Mouse (Mus musculus) heart, embryonic 11.5 days (tissue): ENCODE data around the gene Myo6. TPM values are rescaled to one million over a fixed set of nuclear protein-coding genes. Genes with fewer than 3 reads are reported as not detected.
A peak's percentile ranks its signal among the peaks of the same experiment; 100 is the strongest.

ENCODE experiments used
- ATAC-seq: fragments of 200-750 bp; cut with Nextera tagmentation; replicated peaks from 2 replicates; pipeline ENCODE4 v1.8.0; 2017; ENCODE audit warnings: moderate library complexity; ENCODE audit not compliant: insufficient number of reproducible peaks, low FRiP score, low TSS enrichment
- H3K27ac ChIP-seq: fragments of 300-500 bp; sonication (generic); 2 replicates; pipeline ENCODE4 v1.5.1; 2014; ENCODE audit warnings: mild to moderate bottlenecking, low read depth, low read length
- H3K27me3 ChIP-seq: fragments of 300-500 bp; sonication (generic); 2 replicates; pipeline ENCODE4 v1.6.1; 2014; ENCODE audit warnings: mild to moderate bottlenecking, low read length, mixed read lengths; ENCODE audit not compliant: control insufficient read depth, insufficient read depth
- H3K36me3 ChIP-seq: fragments of 300-500 bp; sonication (generic); 2 replicates; pipeline ENCODE4 v1.6.1; 2014; ENCODE audit warnings: mild to moderate bottlenecking, low read length, moderate library complexity, mixed read lengths; ENCODE audit not compliant: control insufficient read depth, insufficient read depth
- H3K4me1 ChIP-seq: fragments of 300-500 bp; sonication (generic); 2 replicates; pipeline ENCODE4 v1.6.1; 2014; ENCODE audit warnings: low read length; ENCODE audit not compliant: control insufficient read depth, insufficient read depth
- H3K4me2 ChIP-seq: fragments of 300-500 bp; sonication (generic); 2 replicates; pipeline ENCODE4 v1.6.1; 2014; ENCODE audit warnings: mild to moderate bottlenecking, moderate library complexity
- H3K4me3 ChIP-seq: fragments of 300-500 bp; sonication (generic); 2 replicates; pipeline ENCODE4 v1.5.1; 2014; ENCODE audit warnings: low read depth, low read length
- H3K9ac ChIP-seq: fragments of 300-500 bp; sonication (generic); 2 replicates; pipeline ENCODE4 v1.6.1; 2014; ENCODE audit warnings: mild to moderate bottlenecking, low read depth, low read length, moderate library complexity
- H3K9me3 ChIP-seq: fragments of 300-500 bp; sonication (generic); replicated peaks from 2 replicates; pipeline ENCODE4 v1.6.1; 2016; ENCODE audit warnings: low read length; ENCODE audit not compliant: control insufficient read depth
- WGBS: fragments of 180-500 bp; shearing (Covaris S2); extraction: QIAGEN DNeasy Blood & Tissue Kit; methylation state at CpG from one replicate; pipeline ENCODE4 v1.1.7; 2014; ENCODE audit not compliant: insufficient replicate concordance; 5-methylcytosine and 5-hydroxymethylcytosine counted together
- polyA plus RNA-seq: library from polyadenylated mRNA; unstranded; fragments of >200 nt; fragmentation: Nextera tagmentation; extraction: Ambion mirVana; gene quantifications from 2 replicates; pipeline ENCODE4 v1.2.1, GENCODE M21; 2014

The Myo6 gene
- polyA plus RNA-seq, 1 experiment from 2014 or later, result 13.9 TPM

DNA sequence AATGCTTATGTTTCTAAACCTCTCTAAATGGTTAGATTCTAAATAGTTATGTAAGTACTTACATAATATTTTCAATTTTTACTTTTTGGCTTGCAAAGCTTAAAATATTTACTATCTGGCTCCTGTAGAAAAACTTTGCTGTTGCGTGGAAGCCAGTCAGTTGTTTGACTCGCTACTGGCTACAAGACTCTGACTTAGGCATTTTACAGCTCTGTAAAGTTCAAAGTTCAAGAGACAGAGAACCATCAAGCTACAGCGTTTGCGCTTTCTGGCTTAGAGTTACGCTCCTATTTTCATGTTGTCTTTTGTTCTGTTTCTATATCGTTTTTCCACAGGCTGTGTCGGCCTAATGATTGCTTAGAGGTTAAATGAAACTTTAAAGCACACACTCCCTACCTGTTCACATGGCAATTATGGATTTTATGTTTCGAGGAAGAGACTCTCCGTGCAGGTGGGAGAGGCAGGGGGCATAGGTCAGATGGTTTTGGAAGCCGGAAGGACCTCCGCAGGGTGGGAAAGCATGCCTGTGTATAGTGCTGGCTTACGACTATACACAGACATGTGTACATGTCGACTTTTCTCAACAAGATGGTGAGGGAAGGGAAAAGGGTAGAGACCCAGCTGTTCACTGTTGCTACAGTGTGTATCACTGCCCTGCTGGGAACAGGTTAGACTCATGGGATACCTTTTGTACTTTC lies 171.0 kb downstream of the Myo6 start:
- 85% methylated on average over 13 of the region's 13 CpGs for WGBS
- Histone ChIP-seq H3K4me2 (no peak overlapping the region), H3K27ac (no peak overlapping the region), H3K9me3 (no peaks in the 10 kb centered on the region), H3K9ac (no peak overlapping the region), H3K4me1 (no peaks in the 10 kb centered on the region), H3K27me3 (no peaks in the 10 kb centered on the region), H3K4me3 (no peak overlapping the region), H3K36me3 (no peaks in the 10 kb centered on the region)
- ATAC-seq, result no peak

DNA sequence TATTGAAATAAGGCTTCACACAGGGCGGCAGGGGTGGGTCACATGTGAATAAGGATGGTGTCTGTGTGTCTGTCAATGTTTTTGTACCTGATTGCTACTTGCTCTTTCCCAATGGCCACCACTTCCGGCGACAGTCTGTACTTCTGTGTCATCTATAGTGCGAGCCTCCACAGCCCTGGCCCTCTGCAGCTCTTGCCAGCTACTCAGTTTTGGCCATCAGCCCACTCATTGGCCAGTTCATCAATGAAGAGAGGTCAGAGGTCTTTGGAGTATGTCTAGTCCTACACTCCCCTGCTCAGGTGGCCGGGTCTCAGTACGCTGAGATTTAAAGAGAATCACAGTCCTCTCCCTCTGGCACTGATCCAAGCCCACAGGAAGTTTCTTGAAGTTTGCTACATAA lies 173.2 kb downstream of the Myo6 start:
- Histone ChIP-seq H3K4me3 (no peak overlapping the region), H3K27me3 (no peaks in the 10 kb centered on the region)
- WGBS, result 81% methylated on average over 6 of the region's 6 CpGs

DNA sequence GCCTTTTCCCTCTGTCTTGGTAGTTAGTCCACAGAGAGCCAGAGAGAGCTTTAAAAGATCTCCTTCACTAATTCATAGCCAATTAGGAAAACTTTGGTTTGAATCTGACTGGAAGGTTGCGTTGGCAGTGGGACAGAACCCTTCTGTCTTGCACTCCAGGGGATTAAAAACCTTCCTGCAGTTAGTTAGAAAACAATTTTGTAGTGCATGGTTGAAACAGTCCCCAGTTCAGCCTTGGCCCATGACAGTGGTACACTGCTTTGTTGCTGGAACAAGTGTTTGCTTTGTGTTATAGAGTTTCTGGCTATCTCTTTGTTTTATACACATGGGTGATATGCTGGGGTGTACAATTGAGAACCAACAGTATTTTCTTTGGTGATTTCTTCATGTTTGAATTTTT lies 176.1 kb downstream of the Myo6 start:
- Histone ChIP-seq H3K27me3 (no peaks in the 10 kb centered on the region), H3K4me3 (no peak overlapping the region), H3K9me3 (no peaks in the 10 kb centered on the region), H3K4me2 (no peak overlapping the region), H3K4me1 (no peaks in the 10 kb centered on the region), H3K27ac (no peak overlapping the region), H3K36me3 (no peaks in the 10 kb centered on the region), H3K9ac (no peak overlapping the region)
- WGBS, result 75% methylated on average over 1 of the region's 1 CpGs
- ATAC-seq, result no peak

More for the DNA sequence above, 173.2 kb downstream of the Myo6 start:
- H3K9ac ChIP-seq, result no peak overlapping the region
- no peak overlapping the region for H3K4me2 ChIP-seq
- ATAC-seq, result no peak
- H3K9me3 ChIP-seq, result no peaks in the 10 kb centered on the region
- no peak overlapping the region for H3K27ac ChIP-seq
- H3K4me1 ChIP-seq, result no peaks in the 10 kb centered on the region
- no peaks in the 10 kb centered on the region for H3K36me3 ChIP-seq

DNA sequence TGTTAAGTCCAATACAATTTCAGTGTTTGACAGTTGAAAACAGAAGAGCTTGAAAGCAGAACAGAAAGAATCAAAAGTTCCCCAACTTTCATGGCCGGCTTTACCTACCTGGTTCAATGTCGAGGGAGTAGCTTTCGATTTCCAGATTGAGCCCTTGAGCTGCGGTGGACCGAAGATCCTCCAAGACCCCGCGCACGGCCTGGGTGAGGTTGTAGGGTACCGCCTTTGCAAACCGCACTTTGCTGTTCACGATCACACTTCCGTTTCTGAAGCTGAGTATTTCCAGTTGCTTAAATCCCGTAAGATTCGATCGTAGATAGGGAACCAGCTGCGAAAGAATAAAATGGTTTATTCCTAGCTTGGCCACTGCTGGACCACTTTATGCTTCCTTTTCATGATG lies 176.9 kb downstream of the Myo6 start:
- Histone ChIP-seq H3K4me2 (no peak overlapping the region), H3K4me1 (no peaks in the 10 kb centered on the region), H3K36me3 (no peaks in the 10 kb centered on the region), H3K27ac (no peak overlapping the region), H3K27me3 (no peaks in the 10 kb centered on the region), H3K4me3 (no peak overlapping the region), H3K9ac (no peak overlapping the region), H3K9me3 (no peaks in the 10 kb centered on the region)
- 87% methylated on average over 16 of the region's 16 CpGs for WGBS
- ATAC-seq, result no peak

DNA sequence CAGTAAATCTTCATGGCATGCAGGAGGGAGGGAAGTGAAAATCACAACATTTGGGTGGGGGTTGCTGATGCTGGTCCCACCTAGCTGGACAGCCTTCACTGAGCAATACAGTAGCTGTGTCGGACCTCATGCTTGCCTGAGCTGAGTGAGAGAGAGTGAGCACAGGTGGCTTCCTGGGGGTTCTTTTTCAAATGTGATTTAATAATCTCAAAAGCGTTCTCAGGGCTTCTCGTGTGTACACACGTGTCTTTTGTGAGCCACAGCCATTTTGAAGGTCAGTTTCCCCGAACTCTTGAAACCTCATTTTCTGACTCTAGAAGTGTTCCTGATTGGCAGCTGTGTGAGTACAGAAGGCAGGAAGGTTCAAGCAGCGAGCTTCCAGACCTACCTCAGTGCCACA lies 177.7 kb downstream of the Myo6 start:
- H3K4me1 ChIP-seq, result no peaks in the 10 kb centered on the region
- WGBS, result 81% methylated on average over 6 of the region's 6 CpGs
- H3K4me3 ChIP-seq, result no peak overlapping the region
- H3K27me3 ChIP-seq, result no peaks in the 10 kb centered on the region
- no peak overlapping the region for H3K4me2 ChIP-seq
- no peak overlapping the region for H3K27ac ChIP-seq
- no peak for ATAC-seq
- H3K9ac ChIP-seq, result no peak overlapping the region
- no peaks in the 10 kb centered on the region for H3K9me3 ChIP-seq
- H3K36me3 ChIP-seq, result no peaks in the 10 kb centered on the region

DNA sequence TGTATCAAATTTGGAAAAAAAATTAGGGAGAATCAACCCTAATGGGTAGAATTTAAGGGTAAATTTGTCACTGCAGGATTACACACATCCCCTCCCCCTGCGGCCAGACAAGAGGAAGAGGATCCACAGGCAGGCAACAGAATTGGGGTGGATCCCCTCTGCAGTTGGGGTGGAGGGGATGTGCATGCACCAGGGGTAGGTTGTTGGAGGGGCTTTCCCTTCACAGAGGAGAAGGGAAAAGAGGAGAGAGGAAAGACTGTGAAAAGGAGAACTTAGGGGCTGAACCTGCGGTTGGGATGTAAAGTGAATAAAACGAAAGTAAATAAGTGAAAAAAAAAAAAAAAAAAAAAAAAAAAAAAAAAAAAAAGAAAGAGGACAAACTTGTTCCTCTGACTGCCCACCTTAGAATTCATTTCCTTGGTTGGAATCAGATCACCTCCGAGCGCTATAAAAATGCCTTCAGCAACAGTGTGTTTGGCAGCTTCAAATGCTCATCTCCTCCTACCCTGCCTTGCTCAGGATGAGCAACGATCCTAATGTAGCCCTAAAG lies 179.7 kb downstream of the Myo6 start:
- Histone ChIP-seq H3K4me3 (no peak overlapping the region), H3K4me2 (no peak overlapping the region), H3K36me3 (no peaks in the 10 kb centered on the region), H3K27me3 (no peaks in the 10 kb centered on the region), H3K9me3 (no peaks in the 10 kb centered on the region), H3K9ac (no peak overlapping the region), H3K4me1 (no peaks in the 10 kb centered on the region), H3K27ac (no peak overlapping the region)
- ATAC-seq, result no peak
- 86% methylated on average over 6 of the region's 6 CpGs for WGBS

DNA sequence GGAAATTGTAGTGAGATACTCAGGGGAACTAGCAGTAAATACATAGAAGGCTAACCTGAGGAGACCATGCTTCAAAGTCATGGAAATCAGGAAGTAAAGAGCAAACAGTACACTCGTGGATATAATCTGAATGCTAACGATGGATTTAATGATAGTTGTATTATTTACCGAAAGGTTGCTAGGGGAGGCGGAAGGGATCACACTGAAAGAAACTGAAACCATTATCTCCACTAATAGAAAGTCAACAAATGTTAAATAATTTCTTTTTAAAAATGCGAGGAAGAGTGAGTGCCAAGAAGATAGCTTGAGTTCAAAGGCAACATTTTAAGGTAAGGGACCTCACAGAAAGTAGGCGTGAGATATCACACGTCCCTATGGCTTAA lies 186.5 kb downstream of the Myo6 start:
- no peak for ATAC-seq

DNA sequence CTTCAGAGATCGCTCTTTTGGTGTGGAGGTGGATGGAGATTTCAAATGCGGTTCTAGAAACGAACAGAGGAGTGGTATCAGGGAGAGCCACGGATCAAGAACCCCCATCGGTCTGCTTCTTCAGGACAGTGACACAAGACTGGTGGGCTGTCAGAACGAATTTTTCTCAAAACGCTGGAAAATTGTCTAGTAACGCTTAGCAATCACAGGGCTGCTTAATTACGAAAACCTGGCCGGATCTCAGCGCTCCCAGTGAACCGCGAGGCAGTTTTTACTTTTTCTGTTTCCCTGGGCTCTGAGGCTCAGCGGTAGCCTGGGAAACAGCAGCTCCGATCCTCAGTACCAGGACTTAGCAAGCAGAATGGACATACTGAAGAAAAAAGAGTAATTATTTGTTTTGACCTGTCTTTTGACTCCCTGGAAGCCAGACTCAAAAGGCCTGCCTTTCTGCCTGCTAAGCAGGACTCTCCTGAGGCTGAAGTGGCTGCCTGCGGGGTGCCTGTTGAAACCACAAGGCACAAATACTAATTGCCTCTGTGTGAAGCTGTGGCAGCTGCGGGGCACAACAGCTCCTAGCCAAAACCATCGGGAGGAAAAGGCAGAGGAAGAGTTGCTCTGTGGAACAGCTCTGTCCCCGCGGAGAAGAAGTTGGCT lies 187.0 kb downstream of the Myo6 start:
- Histone ChIP-seq H3K4me1 (no peaks in the 10 kb centered on the region), H3K36me3 (no peaks in the 10 kb centered on the region), H3K27me3 (no peaks in the 10 kb centered on the region), H3K4me3 (no peak overlapping the region), H3K4me2 (peak overlapping the region; percentile 43), H3K9me3 (no peaks in the 10 kb centered on the region), H3K9ac (no peak overlapping the region), H3K27ac (no peak overlapping the region)
- whole genome bisulfite sequencing, result 42% methylated on average over 20 of the region's 20 CpGs
- ATAC-seq, result no peak

More for the DNA sequence above, 186.5 kb downstream of the Myo6 start:
- WGBS, result 62% methylated on average over 7 of the region's 7 CpGs
- Histone ChIP-seq H3K9me3 (no peaks in the 10 kb centered on the region), H3K4me1 (no peaks in the 10 kb centered on the region), H3K9ac (no peak overlapping the region), H3K4me3 (no peak overlapping the region), H3K4me2 (peak overlapping the region; percentile 43), H3K36me3 (no peaks in the 10 kb centered on the region), H3K27me3 (no peaks in the 10 kb centered on the region), H3K27ac (no peak overlapping the region)

DNA sequence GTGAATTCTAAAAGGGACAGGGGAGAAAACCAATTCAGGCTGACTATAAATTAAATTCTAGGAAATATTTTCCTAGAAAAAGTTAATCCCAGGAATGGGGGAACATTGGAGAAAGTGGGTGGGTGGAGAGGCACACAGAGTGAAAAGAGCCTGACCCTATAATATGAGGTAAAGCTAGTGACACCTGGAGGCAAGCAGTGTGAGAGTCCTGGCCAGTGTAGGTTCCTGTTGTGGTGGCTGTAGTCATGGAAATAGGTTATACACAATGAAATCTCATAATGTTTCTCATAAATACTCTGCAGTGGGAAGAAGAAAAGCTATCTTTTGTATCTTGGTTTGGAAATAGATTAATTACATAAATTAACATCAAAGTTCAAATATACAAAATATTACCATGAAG lies 195.2 kb downstream of the Myo6 start:
- no peak overlapping the region for H3K9ac ChIP-seq
- H3K27ac ChIP-seq, result no peak overlapping the region
- H3K9me3 ChIP-seq, result no peaks in the 10 kb centered on the region
- no peak overlapping the region for H3K4me2 ChIP-seq
- no peaks in the 10 kb centered on the region for H3K4me1 ChIP-seq
- ATAC-seq, result no peak
- H3K4me3 ChIP-seq, result no peak overlapping the region
- H3K27me3 ChIP-seq, result no peaks in the 10 kb centered on the region
- H3K36me3 ChIP-seq, result no peaks in the 10 kb centered on the region
